Mouse (Mus musculus) bone marrow, adult 2 months (tissue): ENCODE results near the gene Tmem174. TPM values are rescaled to one million over a fixed set of nuclear protein-coding genes. Genes with fewer than 3 reads are reported as not detected.

Source experiments
- H3K27ac ChIP-seq: fragments of 200-500 bp; 2 replicates; pipeline ENCODE4 v1.5.1; 2012; ENCODE audit warnings: low read depth, mild to moderate bottlenecking, control low read depth, inconsistent platforms, low read length; ENCODE audit not compliant: control insufficient read depth, poor library complexity, insufficient read depth
- H3K4me1 ChIP-seq: fragments of 200-500 bp; 2 replicates; pipeline ENCODE4 v1.6.1; 2011; ENCODE audit warnings: low read length; ENCODE audit not compliant: control insufficient read depth, insufficient read depth
- H3K4me3 ChIP-seq: fragments of 200-500 bp; replicated peaks from 2 replicates; pipeline ENCODE3; 2011; ENCODE audit warnings: mild to moderate bottlenecking, low read depth, low read length, control low read depth; ENCODE audit not compliant: control insufficient read depth
- CTCF ChIP-seq: fragments of 200-500 bp; IDR thresholded peaks from 2 replicates; pipeline ENCODE4 v1.5.1; 2011; ENCODE audit warnings: low read length, control low read depth; ENCODE audit not compliant: control insufficient read depth, insufficient read depth
- POLR2A ChIP-seq: fragments of 200-500 bp; IDR thresholded peaks from 2 replicates; pipeline ENCODE4 v1.6.1; 2011; ENCODE audit warnings: low read depth, mild to moderate bottlenecking, control low read depth, low read length, borderline replicate concordance; ENCODE audit not compliant: control insufficient read depth
- WGBS: fragments of 180-500 bp; shearing (Covaris S2); methylation state at CpG from one replicate; pipeline ENCODE4 v1.1.7; 2018; 5-methylcytosine and 5-hydroxymethylcytosine counted together
- polyA plus RNA-seq: library from polyadenylated mRNA; stranded (reverse); fragments of >200 nt; gene quantifications from 2 replicates; pipeline ENCODE4 v1.2.4, GENCODE M21; 2011; ENCODE audit warnings: low replicate concordance; ENCODE audit not compliant: missing spikeins, insufficient read depth, insufficient read length

Gene Tmem174
- polyA plus RNA-seq, 1 experiment = 1.1 TPM

- no peak for TF ChIP-seq CTCF
- WGBS = 83% methylated on average over 22 of the region's 22 CpGs
Observed at GRCm38 (mm10) chr13:98647775-98648568, 10.8 kb upstream of the Tmem174 start.

GRCm38 (mm10) chr13:98638507-98639166, 1.4 kb upstream of the Tmem174 start:
- WGBS = 73% methylated on average over 5 of the region's 5 CpGs
- no peak overlapping the region for H3K4me3 ChIP-seq
- TF ChIP-seq POLR2A (no peak), CTCF (no peak)

More at GRCm38 (mm10) chr13:98647775-98648568, 10.8 kb upstream of the Tmem174 start:
- Histone ChIP-seq H3K4me1 (no peaks in the 10 kb centered on the region), H3K27ac (no peak overlapping the region), H3K4me3 (no peak overlapping the region)

DNA sequence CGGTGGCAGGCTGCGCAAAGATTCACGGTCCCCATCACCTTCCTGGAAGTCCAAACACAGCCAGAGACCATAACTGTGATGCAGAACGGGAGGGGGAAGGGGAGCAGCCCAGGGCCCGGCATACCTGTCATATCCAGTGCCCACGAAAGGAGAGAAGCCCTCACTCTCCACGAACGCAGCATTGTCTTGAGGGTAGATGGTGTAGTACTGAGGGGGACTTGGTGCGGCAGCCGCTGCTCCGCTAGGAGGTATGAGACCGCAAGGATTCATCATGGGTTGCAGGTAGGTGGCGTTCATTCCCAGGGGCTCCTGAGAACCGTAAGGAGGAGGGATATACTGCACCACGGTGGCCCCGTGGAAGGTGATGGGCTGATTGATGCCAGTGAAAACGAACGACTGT, 639 bp downstream of the Tmem174 start:
- TF ChIP-seq POLR2A (no peak), CTCF (no peak)
- WGBS = 59% methylated on average over 18 of the region's 18 CpGs

More at GRCm38 (mm10) chr13:98638507-98639166, 1.4 kb upstream of the Tmem174 start:
- Histone ChIP-seq H3K27ac (no peak overlapping the region), H3K4me1 (no peaks in the 10 kb centered on the region)

DNA sequence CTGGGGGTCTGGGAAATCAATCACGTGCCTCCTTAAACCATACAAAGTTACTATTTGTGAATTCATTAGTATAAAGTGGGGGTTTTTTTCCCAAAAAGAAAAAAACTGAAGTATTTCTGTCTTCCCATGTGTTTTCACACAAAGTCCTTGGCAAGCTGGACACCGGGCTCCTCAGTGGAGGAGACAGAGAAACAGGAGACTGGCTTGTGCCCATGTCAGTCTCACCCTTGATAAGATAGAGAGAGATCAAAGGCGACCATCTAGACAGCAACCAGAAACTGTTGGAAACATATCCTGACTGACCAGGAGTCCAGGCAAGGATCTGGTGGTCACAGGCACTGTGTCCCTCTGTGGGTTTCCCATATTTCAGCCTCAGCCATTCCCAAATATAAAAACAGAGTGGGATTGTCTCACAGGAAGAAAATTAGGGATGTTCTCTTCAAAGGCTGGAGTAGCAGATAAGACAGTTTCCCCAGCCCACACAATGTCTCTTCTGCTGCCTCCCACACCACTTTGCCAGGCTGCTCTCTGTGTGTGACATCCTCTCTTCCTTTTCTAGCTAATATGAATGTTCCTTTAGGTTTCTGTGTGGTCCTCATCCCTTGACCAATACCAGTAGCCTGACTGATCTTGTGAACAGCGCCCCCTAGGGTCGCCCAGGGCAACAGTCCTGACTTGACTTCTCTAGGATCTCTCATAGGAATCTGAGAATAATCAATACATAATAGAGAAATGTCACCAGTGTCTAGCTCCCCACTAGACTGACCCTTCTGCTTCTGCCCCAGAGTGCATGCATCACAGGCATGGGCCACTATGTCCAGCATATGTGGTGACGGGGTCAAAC, 3.3 kb downstream of the Tmem174 start:
- WGBS = 54% methylated on average over 6 of the region's 6 CpGs
- TF ChIP-seq CTCF = peak; percentile 35; the same call in 1 of the 2 replicates
- no peak for TF ChIP-seq POLR2A
- Histone ChIP-seq H3K27ac (no peak overlapping the region), H3K4me1 (no peaks in the 10 kb centered on the region), H3K4me3 (no peak overlapping the region)

More for the DNA sequence above, 639 bp downstream of the Tmem174 start:
- Histone ChIP-seq H3K27ac (no peak overlapping the region), H3K4me3 (no peak overlapping the region), H3K4me1 (no peaks in the 10 kb centered on the region)

GRCm38 (mm10) chr13:98632306-98632942, 4.8 kb downstream of the Tmem174 start:
- no peak overlapping the region for H3K27ac ChIP-seq
- 70% methylated on average over 9 of the region's 9 CpGs for WGBS
- TF ChIP-seq CTCF = no peak
- no peak for TF ChIP-seq POLR2A
- H3K4me1 ChIP-seq = no peaks in the 10 kb centered on the region
- no peak overlapping the region for H3K4me3 ChIP-seq

DNA sequence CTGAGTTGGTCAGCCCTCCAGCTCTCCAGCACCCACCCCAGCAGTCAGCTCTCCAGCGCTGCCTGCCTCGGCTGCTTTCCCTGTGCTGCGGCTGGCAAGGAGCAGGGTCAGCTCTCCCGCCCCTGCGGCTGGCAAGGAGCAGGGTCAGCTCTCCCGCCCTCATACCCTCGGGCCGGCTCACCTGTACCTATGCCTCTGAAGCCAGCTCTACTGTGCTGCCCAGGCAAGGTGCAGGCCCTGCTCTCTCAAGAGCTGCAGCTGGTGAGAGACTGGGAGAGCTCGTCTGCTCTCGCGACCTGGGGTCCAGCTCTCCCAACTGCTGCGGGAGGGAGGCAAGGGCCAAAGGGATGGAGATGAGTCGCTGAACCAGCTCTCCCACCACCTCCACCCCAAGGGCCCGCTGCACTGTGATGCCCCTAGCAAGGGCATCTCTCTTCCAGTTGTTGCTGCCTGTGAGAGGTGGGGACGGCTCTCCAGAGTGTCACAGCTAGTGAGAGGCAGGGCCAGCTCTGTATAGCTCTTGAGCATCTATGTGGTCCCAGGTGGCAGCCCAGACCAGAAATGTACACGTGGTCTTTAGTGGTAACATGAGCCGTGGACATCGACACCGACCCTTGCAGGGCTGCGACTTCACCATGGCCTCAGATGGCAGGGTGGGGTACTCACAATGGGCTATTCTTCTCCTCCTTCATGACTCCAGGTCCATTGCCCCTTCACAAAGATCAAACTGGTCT, 5.9 kb downstream of the Tmem174 start:
- WGBS = 79% methylated on average over 20 of the region's 20 CpGs
- H3K4me3 ChIP-seq = no peak overlapping the region
- H3K27ac ChIP-seq = no peak overlapping the region; the same call in 1 of the 2 replicates
- no peaks in the 10 kb centered on the region for H3K4me1 ChIP-seq
- no peak for TF ChIP-seq CTCF
- no peak for TF ChIP-seq POLR2A

DNA sequence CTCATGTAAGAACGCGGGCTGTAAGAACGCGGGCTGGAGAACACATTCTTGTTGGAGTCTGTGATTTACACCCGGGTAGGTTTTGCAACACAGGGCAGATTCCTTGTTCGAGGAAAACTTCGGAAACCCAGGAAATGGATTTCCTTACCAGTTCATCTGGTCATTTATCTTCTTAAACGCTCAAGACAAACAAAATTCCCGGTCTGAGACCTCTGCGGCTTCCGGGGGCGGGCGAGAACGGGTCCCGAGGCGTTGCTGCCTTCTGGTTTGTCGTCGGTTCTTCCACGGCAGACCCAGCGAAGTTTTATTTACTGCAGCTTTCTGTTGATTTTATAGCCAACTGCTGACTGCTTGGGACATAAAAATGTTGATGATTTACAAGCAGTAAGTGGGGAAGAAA, 10.5 kb downstream of the Tmem174 start:
- TF ChIP-seq CTCF (no peak), POLR2A (no peak)
- Histone ChIP-seq H3K4me1 (no peaks in the 10 kb centered on the region), H3K4me3 (no peak overlapping the region), H3K27ac (no peak overlapping the region)
- WGBS = 80% methylated on average over 20 of the region's 20 CpGs
